Mouse (Mus musculus): ENCODE results near the gene Sema6b. TPM values are rescaled to one million over a fixed set of nuclear protein-coding genes. Genes with fewer than 3 reads are reported as not detected.

The Sema6b gene
- polyA plus RNA-seq, 1 experiment from 2014 or later, result 9.4 TPM

DNA sequence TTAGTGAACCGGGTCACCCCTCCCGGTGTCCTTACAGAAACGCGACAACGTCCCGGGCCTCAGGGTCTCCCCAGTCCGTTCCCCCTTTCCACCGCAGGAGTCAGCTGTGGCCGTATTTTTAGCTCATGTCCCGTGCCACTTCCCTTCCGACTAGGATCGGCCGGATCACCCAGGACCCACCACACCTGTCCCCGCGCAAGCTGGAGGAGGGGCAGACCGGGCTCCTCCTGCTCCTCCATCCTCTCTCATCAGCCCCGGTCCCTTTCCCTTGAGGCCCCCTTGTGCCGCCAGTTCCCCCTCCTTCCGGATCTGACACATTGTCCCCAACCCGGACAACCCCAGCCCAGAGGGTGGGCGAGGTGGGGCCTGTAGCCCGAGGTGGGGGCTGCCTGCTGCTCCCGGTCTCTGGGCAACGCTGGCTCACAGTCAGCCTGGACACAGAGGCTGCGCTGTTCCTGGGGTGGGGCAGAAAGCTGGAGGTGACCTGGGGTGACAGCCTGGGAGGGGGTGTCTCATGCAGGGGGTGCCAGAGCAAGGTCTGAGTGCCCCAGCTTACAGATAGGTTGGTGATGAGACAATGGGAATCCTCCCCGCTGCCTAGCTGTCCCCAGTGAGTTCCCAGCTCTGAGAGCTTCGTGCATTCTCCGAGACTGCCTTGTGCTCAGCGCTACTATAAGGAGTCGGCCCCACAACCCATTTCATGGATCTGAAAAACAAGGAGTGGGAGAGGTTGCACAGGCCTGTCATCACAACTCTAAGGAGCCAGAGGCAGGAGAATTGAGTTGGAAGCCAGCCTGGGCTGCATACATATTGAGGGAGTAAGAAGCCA lies 8.9 kb upstream of the Sema6b start:
- Histone ChIP-seq H3K36me3 (ENCODE audit: control insufficient read depth, insufficient read depth, low read length) (no peaks in the 10 kb centered on the region), H3K4me2 (ENCODE audit: low read length) (peak overlapping the region; percentile 51), H3K9ac (ENCODE audit: low read length) (peak overlapping the region; percentile 56), H3K27ac (ENCODE audit: low read depth, low read length) (no peak overlapping the region), H3K4me1 (ENCODE audit: control insufficient read depth, insufficient read depth, low read length) (no peaks in the 10 kb centered on the region), H3K27me3 (replicated peaks; ENCODE audit: control insufficient read depth, insufficient read depth, low read length) (peaks cover 19% of the 10 kb centered on the region), H3K9me3 (replicated peaks; ENCODE audit: control insufficient read depth, low read length) (no peaks in the 10 kb centered on the region), H3K4me3 (ENCODE audit: low read depth, low read length) (peak overlapping the region; percentile 23)
- ATAC-seq, result peak; percentile 38; the same call in 1 of the 2 replicates
- no peak for DNase-seq (ENCODE audit: low spot score)
- under 1% methylated on average over 30 of the region's 30 CpGs for WGBS

DNA sequence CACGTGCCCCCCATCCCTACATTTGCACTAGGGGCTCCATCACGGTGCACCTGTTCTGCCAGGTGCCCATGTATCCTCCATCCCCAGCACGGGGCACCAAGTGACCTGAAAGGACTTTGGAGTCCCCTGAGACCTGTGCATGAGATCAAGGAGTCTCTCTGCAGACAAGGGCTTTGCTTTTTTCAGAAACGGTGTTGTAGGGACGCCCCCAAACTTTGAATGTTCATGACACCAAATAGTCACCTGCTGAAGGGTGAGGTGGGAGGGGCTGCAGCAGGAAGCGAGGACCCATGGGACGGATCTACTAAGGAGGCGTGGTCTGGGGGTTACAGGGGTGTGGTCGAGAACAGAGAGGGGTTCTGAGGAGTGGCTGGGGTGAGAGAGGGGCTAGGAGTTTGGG lies 8.1 kb upstream of the Sema6b start:
- no peak for ATAC-seq
- no peak overlapping the region for H3K27ac ChIP-seq (ENCODE audit: low read depth, low read length)
- no peaks in the 10 kb centered on the region for H3K36me3 ChIP-seq (ENCODE audit: control insufficient read depth, insufficient read depth, low read length)
- H3K4me1 ChIP-seq (ENCODE audit: control insufficient read depth, insufficient read depth, low read length), result no peaks in the 10 kb centered on the region
- H3K4me2 ChIP-seq (ENCODE audit: low read length), result peak overlapping the region; percentile 51
- H3K9me3 ChIP-seq (replicated peaks; ENCODE audit: control insufficient read depth, low read length), result no peaks in the 10 kb centered on the region
- H3K4me3 ChIP-seq (ENCODE audit: low read depth, low read length), result 0 out of 2 replicates have a peak overlapping the region, but pooled peaks have one; percentile 23
- peaks cover 19% of the 10 kb centered on the region for H3K27me3 ChIP-seq (replicated peaks; ENCODE audit: control insufficient read depth, insufficient read depth, low read length)
- DNase-seq (ENCODE audit: low spot score), result no peak
- WGBS, result 13% methylated on average over 9 of the region's 9 CpGs
- H3K9ac ChIP-seq (ENCODE audit: low read length), result peak overlapping the region; percentile 56; the same call in 1 of the 2 replicates

GRCm38 (mm10) chr17:56147420-56147819 lies 7.3 kb upstream of the Sema6b start:
- 70% methylated on average over 12 of the region's 12 CpGs for WGBS
- ATAC-seq, result no peak

DNA sequence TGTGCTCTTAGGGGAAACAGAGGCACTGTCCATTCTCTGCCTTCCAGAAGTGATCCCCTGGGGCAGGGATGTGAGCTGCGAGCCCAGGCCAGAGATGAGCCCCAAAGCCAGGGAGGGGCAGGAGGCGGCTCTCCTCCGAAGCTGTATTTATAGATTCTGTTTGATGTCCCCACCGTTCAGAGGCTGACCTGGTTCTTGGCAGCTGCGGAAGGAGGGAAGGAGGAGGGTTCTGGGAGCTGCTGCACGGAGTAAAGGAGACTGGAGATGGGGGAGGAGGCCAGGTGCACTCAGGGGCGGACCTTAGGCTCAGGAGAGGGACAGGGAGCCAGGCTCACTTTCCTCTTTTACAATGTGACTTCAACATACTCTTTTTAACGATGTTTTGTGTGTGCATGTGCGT lies 6.0 kb upstream of the Sema6b start:
- no peak overlapping the region for H3K4me3 ChIP-seq (ENCODE audit: low read depth, low read length)
- H3K4me1 ChIP-seq (ENCODE audit: control insufficient read depth, insufficient read depth, low read length), result peaks cover 9% of the 10 kb centered on the region
- 21% methylated on average over 9 of the region's 9 CpGs for WGBS
- H3K9ac ChIP-seq (ENCODE audit: low read length), result no peak overlapping the region
- DNase-seq (ENCODE audit: low spot score) (no peak), ATAC-seq (no peak)
- no peak overlapping the region for H3K4me2 ChIP-seq (ENCODE audit: low read length)
- H3K9me3 ChIP-seq (replicated peaks; ENCODE audit: control insufficient read depth, low read length), result no peaks in the 10 kb centered on the region
- no peak overlapping the region for H3K27ac ChIP-seq (ENCODE audit: low read depth, low read length)
- no peaks in the 10 kb centered on the region for H3K36me3 ChIP-seq (ENCODE audit: control insufficient read depth, insufficient read depth, low read length)
- peaks cover 23% of the 10 kb centered on the region for H3K27me3 ChIP-seq (replicated peaks; ENCODE audit: control insufficient read depth, insufficient read depth, low read length)

More at GRCm38 (mm10) chr17:56147420-56147819, 7.3 kb upstream of the Sema6b start:
- Histone ChIP-seq H3K36me3 (ENCODE audit: control insufficient read depth, insufficient read depth, low read length) (no peaks in the 10 kb centered on the region), H3K4me2 (ENCODE audit: low read length) (no peak overlapping the region), H3K27ac (ENCODE audit: low read depth, low read length) (no peak overlapping the region), H3K27me3 (replicated peaks; ENCODE audit: control insufficient read depth, insufficient read depth, low read length) (peaks cover 19% of the 10 kb centered on the region), H3K4me3 (ENCODE audit: low read depth, low read length) (no peak overlapping the region), H3K4me1 (ENCODE audit: control insufficient read depth, insufficient read depth, low read length) (no peaks in the 10 kb centered on the region), H3K9me3 (replicated peaks; ENCODE audit: control insufficient read depth, low read length) (no peaks in the 10 kb centered on the region), H3K9ac (ENCODE audit: low read length) (no peak overlapping the region)
- DNase-seq (ENCODE audit: low spot score), result no peak

DNA sequence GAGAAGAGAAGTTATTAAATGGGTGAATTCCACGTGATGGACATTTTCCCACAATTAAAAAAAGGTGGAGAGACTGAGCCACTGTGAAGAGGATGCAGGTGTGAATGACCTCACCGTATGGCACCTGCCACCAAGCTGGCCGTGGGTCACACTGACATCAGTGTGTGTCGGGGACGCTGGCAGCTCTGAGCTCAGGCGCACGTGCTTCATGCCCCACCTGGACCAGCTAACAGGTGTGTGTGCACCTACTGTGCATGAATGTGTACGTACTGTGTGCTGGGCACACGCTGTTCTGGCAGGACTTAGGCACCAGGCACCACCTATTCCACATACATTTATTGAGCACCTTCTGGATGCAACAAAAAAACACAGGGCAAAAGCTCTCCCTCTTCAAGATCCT lies 4.4 kb upstream of the Sema6b start:
- H3K4me2 ChIP-seq (ENCODE audit: low read length), result no peak overlapping the region
- peaks cover 24% of the 10 kb centered on the region for H3K27me3 ChIP-seq (replicated peaks; ENCODE audit: control insufficient read depth, insufficient read depth, low read length)
- H3K4me3 ChIP-seq (ENCODE audit: low read depth, low read length), result no peak overlapping the region
- no peaks in the 10 kb centered on the region for H3K9me3 ChIP-seq (replicated peaks; ENCODE audit: control insufficient read depth, low read length)
- H3K4me1 ChIP-seq (ENCODE audit: control insufficient read depth, insufficient read depth, low read length), result peaks cover 9% of the 10 kb centered on the region
- DNase-seq (ENCODE audit: low spot score), result no peak
- H3K36me3 ChIP-seq (ENCODE audit: control insufficient read depth, insufficient read depth, low read length), result no peaks in the 10 kb centered on the region
- WGBS, result 76% methylated on average over 9 of the region's 9 CpGs
- no peak for ATAC-seq
- no peak overlapping the region for H3K9ac ChIP-seq (ENCODE audit: low read length)
- no peak overlapping the region for H3K27ac ChIP-seq (ENCODE audit: low read depth, low read length)

- H3K36me3 ChIP-seq (ENCODE audit: control insufficient read depth, insufficient read depth, low read length), result no peaks in the 10 kb centered on the region
- no peaks in the 10 kb centered on the region for H3K9me3 ChIP-seq (replicated peaks; ENCODE audit: control insufficient read depth, low read length)
- H3K4me2 ChIP-seq (ENCODE audit: low read length), result peak overlapping the region; percentile 67
- H3K4me3 ChIP-seq (ENCODE audit: low read depth, low read length), result peak overlapping the region; percentile 38
- under 1% methylated on average over 46 of the region's 47 CpGs for WGBS
- peak overlapping the region; percentile 54 for H3K9ac ChIP-seq (ENCODE audit: low read length)
- ATAC-seq, result peak; percentile 54
- H3K4me1 ChIP-seq (ENCODE audit: control insufficient read depth, insufficient read depth, low read length), result peaks cover 13% of the 10 kb centered on the region
- DNase-seq (ENCODE audit: low spot score), result peak; percentile 62
- H3K27me3 ChIP-seq (replicated peaks; ENCODE audit: control insufficient read depth, insufficient read depth, low read length), result peaks cover 19% of the 10 kb centered on the region
- no peak overlapping the region for H3K27ac ChIP-seq (ENCODE audit: low read depth, low read length)
Observed at GRCm38 (mm10) chr17:56141702-56142605, 1.8 kb upstream of the Sema6b start.

DNA sequence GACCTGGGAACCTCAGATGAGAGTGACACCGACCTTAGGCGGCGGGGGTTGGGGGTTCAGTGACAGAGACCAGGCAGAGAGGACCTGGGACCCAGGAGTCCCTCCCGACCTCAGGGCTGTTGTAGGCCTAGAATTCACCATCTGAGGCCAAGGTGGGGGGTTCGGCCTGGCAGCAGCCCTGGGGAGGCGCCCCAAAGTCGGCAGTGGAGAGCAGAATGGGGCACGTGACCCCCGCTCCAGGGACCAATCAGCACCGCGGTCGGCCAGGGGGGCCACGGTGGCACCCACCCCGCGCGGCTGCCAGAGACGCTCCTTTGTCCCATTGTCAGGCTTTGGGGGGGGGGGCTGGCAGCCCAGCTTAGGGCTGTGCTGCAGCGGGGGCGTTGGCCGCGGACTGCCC lies 788 bp downstream of the Sema6b start:
- no peaks in the 10 kb centered on the region for H3K9me3 ChIP-seq (replicated peaks; ENCODE audit: control insufficient read depth, low read length)
- 11% methylated on average over 7 of the region's 21 CpGs for WGBS
- H3K27me3 ChIP-seq (replicated peaks; ENCODE audit: control insufficient read depth, insufficient read depth, low read length), result peaks cover 19% of the 10 kb centered on the region
- peak overlapping the region; percentile 85 for H3K4me3 ChIP-seq (ENCODE audit: low read depth, low read length)
- DNase-seq (ENCODE audit: low spot score), result peak; percentile 29
- H3K36me3 ChIP-seq (ENCODE audit: control insufficient read depth, insufficient read depth, low read length), result no peaks in the 10 kb centered on the region
- H3K4me2 ChIP-seq (ENCODE audit: low read length), result peak overlapping the region; percentile 91
- H3K4me1 ChIP-seq (ENCODE audit: control insufficient read depth, insufficient read depth, low read length), result peaks cover 14% of the 10 kb centered on the region
- H3K9ac ChIP-seq (ENCODE audit: low read length), result peak overlapping the region; percentile 81
- ATAC-seq, result peak; percentile 21; the same call in 1 of the 2 replicates
- H3K27ac ChIP-seq (ENCODE audit: low read depth, low read length), result peak overlapping the region; percentile 63; the same call in 1 of the 2 replicates

GRCm38 (mm10) chr17:56137839-56138613 lies 2.1 kb downstream of the Sema6b start:
- no peaks in the 10 kb centered on the region for H3K9me3 ChIP-seq (replicated peaks; ENCODE audit: control insufficient read depth, low read length)
- ATAC-seq (no peak), DNase-seq (ENCODE audit: low spot score) (no peak)
- no peaks in the 10 kb centered on the region for H3K36me3 ChIP-seq (ENCODE audit: control insufficient read depth, insufficient read depth, low read length)
- H3K4me1 ChIP-seq (ENCODE audit: control insufficient read depth, insufficient read depth, low read length), result peaks cover 20% of the 10 kb centered on the region
- peaks cover 19% of the 10 kb centered on the region for H3K27me3 ChIP-seq (replicated peaks; ENCODE audit: control insufficient read depth, insufficient read depth, low read length)
- peak overlapping the region; percentile 91 for H3K4me2 ChIP-seq (ENCODE audit: low read length)
- no peak overlapping the region for H3K27ac ChIP-seq (ENCODE audit: low read depth, low read length)
- H3K9ac ChIP-seq (ENCODE audit: low read length), result 0 out of 2 replicates have a peak overlapping the region, but pooled peaks have one; percentile 81
- 0 out of 2 replicates have a peak overlapping the region, but pooled peaks have one; percentile 85 for H3K4me3 ChIP-seq (ENCODE audit: low read depth, low read length)
- WGBS, result 12% methylated on average over 25 of the region's 25 CpGs
